16 mouse cellular contexts compared by ENCODE assay signal in genomic region chr8:95314707-95315106, GRCm38 (mm10). TPM values are rescaled to one million over a fixed set of nuclear protein-coding genes. Genes with fewer than 3 reads are reported as not detected.
"Had no signal": no experiment of that assay in that cellular context is flagged by ENCODE, and none has a peak within 500 bp of the region (broad histone marks: within the 10 kb centered on the region; RNA-seq: fewer than 3 reads in every experiment).

No protein-coding gene starts in this region.

- DNase-seq: lung, embryonic 14.5 days; lung, postnatal 36 days; midbrain, embryonic 14.5 days; right cerebral cortex, postnatal 14 days; thymus, adult 2 months; thymus, postnatal 25 days had no signal

- H3K27me3 ChIP-seq: stomach, embryonic 15.5 days had no signal

- H3K27ac ChIP-seq: kidney, postnatal 0 days; left cerebral cortex, adult 2 months; limb, embryonic 10.5 days; liver, embryonic 15.5 days; neural tube, embryonic 12.5 days; stomach, embryonic 15.5 days had no signal

- H3K4me2 ChIP-seq: liver, embryonic 11.5 days; liver, embryonic 15.5 days; lung, embryonic 14.5 days; neural tube, embryonic 12.5 days; stomach, embryonic 15.5 days had no signal

- H3K4me1 ChIP-seq: liver, embryonic 15.5 days; stomach, embryonic 15.5 days had no signal

- H3K9me3 ChIP-seq: limb, embryonic 10.5 days; liver, embryonic 15.5 days; neural tube, embryonic 12.5 days; stomach, embryonic 15.5 days had no signal

- H3K4me3 ChIP-seq: left cerebral cortex, adult 2 months; limb, embryonic 10.5 days; liver, embryonic 15.5 days; myocyte; neural tube, embryonic 12.5 days; stomach, embryonic 15.5 days had no signal

- H3K9ac ChIP-seq: liver, embryonic 15.5 days; lung, embryonic 14.5 days; neural tube, embryonic 12.5 days; stomach, embryonic 15.5 days had no signal

- H3K36me3 ChIP-seq: limb, embryonic 10.5 days; liver, embryonic 15.5 days; neural tube, embryonic 12.5 days; stomach, embryonic 15.5 days had no signal

RNA-seq across cellular contexts. Expression of gene Tepp, which starts 4.3 kb away (rescaled TPM):
- total RNA-seq: left cerebral cortex, adult 2 months; megakaryocyte progenitor cell, adult 5-6 weeks; neutrophil, adult 5-6 weeks had no signal
- polyA plus RNA-seq: limb, embryonic 10.5 days; liver, embryonic 11.5 days; liver, embryonic 15.5 days; myocyte; neural tube, embryonic 12.5 days had no signal
